Mouse (Mus musculus) forebrain, embryonic 10.5 days (tissue): ENCODE measurements around the gene Apba2. TPM values are rescaled to one million over a fixed set of nuclear protein-coding genes. Genes with fewer than 3 reads are reported as not detected.
A peak's percentile ranks its signal among the peaks of the same experiment; 100 is the strongest.

Source experiments
- DNase-seq: peaks from one replicate; pipeline ENCODE4 v3.0.0-alpha.2; 2017; ENCODE audit warnings: low spot score; ENCODE audit errors: extremely low spot score
- H3K27ac ChIP-seq: fragments of 300-500 bp; sonication (generic); 2 replicates; pipeline ENCODE4 v1.5.1; 2016; ENCODE audit warnings: mild to moderate bottlenecking
- H3K27me3 ChIP-seq: fragments of 300-500 bp; sonication (generic); 2 replicates; pipeline ENCODE4 v1.6.1; 2016; ENCODE audit warnings: mild to moderate bottlenecking; ENCODE audit not compliant: poor library complexity, severe bottlenecking
- H3K36me3 ChIP-seq: fragments of 300-500 bp; sonication (generic); replicated peaks from 2 replicates; pipeline ENCODE4 v1.6.1; 2016; ENCODE audit warnings: mild to moderate bottlenecking, moderate library complexity
- H3K4me1 ChIP-seq: fragments of 300-500 bp; sonication (generic); 2 replicates; pipeline ENCODE4 v1.6.1; 2016
- H3K4me3 ChIP-seq: fragments of 300-500 bp; sonication (generic); 2 replicates; pipeline ENCODE4 v1.5.1; 2016; ENCODE audit warnings: mild to moderate bottlenecking, moderate library complexity
- H3K9me3 ChIP-seq: fragments of 300-500 bp; sonication (generic); 2 replicates; pipeline ENCODE4 v1.6.1; 2016; ENCODE audit warnings: mild to moderate bottlenecking, moderate library complexity
- WGBS: fragments of 180-500 bp; shearing (Covaris S2); methylation state at CpG from one replicate; pipeline ENCODE4 v1.1.7; 2016; 5-methylcytosine and 5-hydroxymethylcytosine counted together
- polyA plus RNA-seq: library from polyadenylated mRNA; unstranded; fragments of >200 nt; fragmentation: Nextera tagmentation; extraction: Ambion mirVana; gene quantifications from 2 replicates; pipeline ENCODE4 v1.2.1, GENCODE M21; 2016

Apba2 gene
- polyA plus RNA-seq, 1 experiment from 2014 or later = 46.1 TPM

DNA sequence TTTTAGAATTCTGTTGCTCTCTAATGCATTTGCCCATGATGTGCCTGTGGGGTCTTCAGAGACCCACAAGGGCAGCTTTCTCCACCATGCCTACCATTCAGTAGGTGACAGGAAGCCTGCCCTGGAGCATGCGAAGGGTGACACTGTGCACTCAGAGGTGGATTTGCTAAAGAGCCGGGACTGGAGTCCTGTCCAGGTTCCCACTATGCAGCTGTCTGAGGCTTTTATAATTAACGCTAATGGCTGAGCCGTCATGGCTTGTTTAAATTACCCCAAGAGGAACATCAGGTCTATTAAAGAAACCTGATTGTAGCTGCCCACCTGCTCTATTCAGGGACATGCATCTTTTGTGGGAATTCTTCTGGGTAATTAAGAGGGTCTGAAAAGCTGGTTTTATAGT is 78.4 kb downstream of the Apba2 start:
- H3K9me3 ChIP-seq = no peaks in the 10 kb centered on the region
- no peaks in the 10 kb centered on the region for H3K27me3 ChIP-seq
- no peak for DNase-seq
- no peak overlapping the region for H3K4me3 ChIP-seq
- no peaks in the 10 kb centered on the region for H3K36me3 ChIP-seq
- 47% methylated on average over 4 of the region's 4 CpGs for WGBS
- peaks cover 28% of the 10 kb centered on the region for H3K4me1 ChIP-seq
- peak overlapping the region; percentile 69; the same call in 1 of the 2 replicates for H3K27ac ChIP-seq

- DNase-seq = no peak
- Histone ChIP-seq H3K36me3 (no peaks in the 10 kb centered on the region), H3K27ac (peak overlapping the region; percentile 69), H3K9me3 (no peaks in the 10 kb centered on the region), H3K27me3 (no peaks in the 10 kb centered on the region), H3K4me3 (no peak overlapping the region), H3K4me1 (peaks cover 28% of the 10 kb centered on the region)
- 73% methylated on average over 4 of the region's 4 CpGs for WGBS
Observed at GRCm38 (mm10) chr7:64580293-64580692, 78.8 kb downstream of the Apba2 start.

- no peak for DNase-seq
- Histone ChIP-seq H3K4me1 (peaks cover 28% of the 10 kb centered on the region), H3K9me3 (no peaks in the 10 kb centered on the region), H3K27ac (no peak overlapping the region), H3K36me3 (no peaks in the 10 kb centered on the region), H3K27me3 (no peaks in the 10 kb centered on the region), H3K4me3 (no peak overlapping the region)
- 85% methylated on average over 8 of the region's 8 CpGs for WGBS
Observed at GRCm38 (mm10) chr7:64582358-64582757, 80.9 kb downstream of the Apba2 start.

GRCm38 (mm10) chr7:64583670-64584121 is 82.2 kb downstream of the Apba2 start:
- Histone ChIP-seq H3K27ac (no peak overlapping the region), H3K4me3 (no peak overlapping the region), H3K9me3 (no peaks in the 10 kb centered on the region), H3K27me3 (no peaks in the 10 kb centered on the region), H3K36me3 (no peaks in the 10 kb centered on the region), H3K4me1 (peaks cover 28% of the 10 kb centered on the region)
- DNase-seq = no peak
- 92% methylated on average over 6 of the region's 6 CpGs for WGBS

- Histone ChIP-seq H3K4me3 (no peak overlapping the region), H3K36me3 (no peaks in the 10 kb centered on the region), H3K27me3 (no peaks in the 10 kb centered on the region), H3K9me3 (no peaks in the 10 kb centered on the region; the same call in 1 of the 2 replicates), H3K4me1 (peaks cover 5% of the 10 kb centered on the region; the same call in 1 of the 2 replicates), H3K27ac (no peak overlapping the region)
- 89% methylated on average over 4 of the region's 4 CpGs for WGBS
- no peak for DNase-seq
Observed at GRCm38 (mm10) chr7:64586133-64586532, 84.6 kb downstream of the Apba2 start.

DNA sequence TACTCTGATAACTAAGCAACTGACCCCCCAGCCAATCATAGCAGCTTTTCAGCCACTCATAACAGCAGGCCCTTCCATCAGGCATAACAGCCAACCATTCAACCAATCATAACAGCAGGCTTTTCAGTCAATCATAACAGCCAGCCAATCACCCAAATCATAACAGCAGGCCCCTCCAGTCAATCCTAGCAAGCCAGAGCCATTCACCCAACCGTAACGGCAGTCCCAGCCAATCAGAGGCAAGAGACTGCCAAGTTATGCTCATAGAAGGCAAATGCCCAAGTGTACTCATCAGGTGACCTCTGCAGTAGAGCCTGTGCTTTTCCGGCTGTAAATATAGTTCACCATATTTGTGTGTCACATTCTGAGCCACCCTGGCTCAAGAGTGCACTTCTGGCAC is 85.1 kb downstream of the Apba2 start:
- no peak for DNase-seq
- Histone ChIP-seq H3K4me1 (peaks cover 5% of the 10 kb centered on the region; the same call in 1 of the 2 replicates), H3K4me3 (no peak overlapping the region), H3K9me3 (peaks cover 4% of the 10 kb centered on the region; the same call in 1 of the 2 replicates), H3K36me3 (no peaks in the 10 kb centered on the region), H3K27me3 (no peaks in the 10 kb centered on the region), H3K27ac (no peak overlapping the region)
- WGBS = 92% methylated on average over 3 of the region's 3 CpGs

GRCm38 (mm10) chr7:64588636-64589389 is 87.3 kb downstream of the Apba2 start:
- no peaks in the 10 kb centered on the region for H3K4me1 ChIP-seq
- no peak overlapping the region for H3K4me3 ChIP-seq
- DNase-seq = no peak
- H3K36me3 ChIP-seq = 0 out of 2 replicates have a peak, but pooled peaks cover 4% of the 10 kb centered on the region
- no peak overlapping the region for H3K27ac ChIP-seq
- WGBS = 74% methylated on average over 11 of the region's 11 CpGs
- peaks cover 5% of the 10 kb centered on the region; the same call in 1 of the 2 replicates for H3K9me3 ChIP-seq
- H3K27me3 ChIP-seq = no peaks in the 10 kb centered on the region

- no peaks in the 10 kb centered on the region for H3K27me3 ChIP-seq
- WGBS = 78% methylated on average over 6 of the region's 6 CpGs
- H3K4me3 ChIP-seq = no peak overlapping the region
- no peak for DNase-seq
- no peaks in the 10 kb centered on the region for H3K4me1 ChIP-seq
- H3K36me3 ChIP-seq = peaks cover 4% of the 10 kb centered on the region; the same call in 1 of the 2 replicates
- no peak overlapping the region for H3K27ac ChIP-seq
- H3K9me3 ChIP-seq = peaks cover 8% of the 10 kb centered on the region; the same call in 1 of the 2 replicates
Observed at GRCm38 (mm10) chr7:64595256-64595655, 93.8 kb downstream of the Apba2 start.

DNA sequence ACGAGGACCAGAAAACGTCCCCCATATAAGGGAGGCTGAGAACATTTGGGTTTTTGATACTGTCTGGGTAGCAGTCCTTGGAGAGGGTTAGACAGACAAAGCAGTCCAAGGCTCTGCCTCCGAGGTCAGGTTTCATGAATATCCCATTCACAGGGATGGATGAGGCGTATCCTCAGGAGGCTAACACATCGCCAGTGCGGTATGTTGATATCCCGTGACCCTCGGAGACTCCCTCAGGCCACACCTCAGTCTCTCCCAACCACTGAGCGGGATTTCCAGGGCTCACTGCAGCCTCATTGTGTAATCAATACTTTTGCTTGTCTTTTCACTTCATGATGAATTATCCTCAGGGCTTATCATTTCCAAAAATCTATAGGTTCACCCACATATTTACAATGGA is 95.1 kb downstream of the Apba2 start:
- WGBS = 84% methylated on average over 9 of the region's 9 CpGs
- H3K36me3 ChIP-seq = peaks cover 4% of the 10 kb centered on the region; the same call in 1 of the 2 replicates
- no peaks in the 10 kb centered on the region for H3K27me3 ChIP-seq
- no peak overlapping the region for H3K4me3 ChIP-seq
- no peaks in the 10 kb centered on the region for H3K4me1 ChIP-seq
- no peak overlapping the region for H3K27ac ChIP-seq
- H3K9me3 ChIP-seq = 0 out of 2 replicates have a peak, but pooled peaks cover 3% of the 10 kb centered on the region
- DNase-seq = no peak

GRCm38 (mm10) chr7:64609866-64610265 is 108.4 kb downstream of the Apba2 start:
- Histone ChIP-seq H3K27me3 (no peaks in the 10 kb centered on the region), H3K36me3 (no peaks in the 10 kb centered on the region), H3K27ac (no peak overlapping the region), H3K9me3 (peaks cover 4% of the 10 kb centered on the region; the same call in 1 of the 2 replicates), H3K4me1 (no peaks in the 10 kb centered on the region), H3K4me3 (no peak overlapping the region)
- DNase-seq = no peak
- WGBS = 87% methylated on average over 3 of the region's 3 CpGs

GRCm38 (mm10) chr7:64610875-64611274 is 109.4 kb downstream of the Apba2 start:
- WGBS = 68% methylated on average over 4 of the region's 4 CpGs
- Histone ChIP-seq H3K4me1 (no peaks in the 10 kb centered on the region), H3K4me3 (no peak overlapping the region), H3K27me3 (no peaks in the 10 kb centered on the region), H3K27ac (no peak overlapping the region), H3K36me3 (no peaks in the 10 kb centered on the region), H3K9me3 (peaks cover 4% of the 10 kb centered on the region; the same call in 1 of the 2 replicates)
- peak; percentile 23 for DNase-seq

- Histone ChIP-seq H3K9me3 (no peaks in the 10 kb centered on the region), H3K27me3 (no peaks in the 10 kb centered on the region), H3K27ac (no peak overlapping the region), H3K36me3 (no peaks in the 10 kb centered on the region), H3K4me3 (no peak overlapping the region), H3K4me1 (0 out of 2 replicates have a peak, but pooled peaks cover 3% of the 10 kb centered on the region)
- DNase-seq = no peak
- WGBS = 92% methylated on average over 4 of the region's 4 CpGs
Observed at GRCm38 (mm10) chr7:64619261-64619660, 117.8 kb downstream of the Apba2 start.

GRCm38 (mm10) chr7:64626494-64626893 is 125.0 kb downstream of the Apba2 start:
- Histone ChIP-seq H3K36me3 (0 out of 2 replicates have a peak, but pooled peaks cover 5% of the 10 kb centered on the region), H3K4me1 (peaks cover 9% of the 10 kb centered on the region), H3K9me3 (no peaks in the 10 kb centered on the region), H3K27me3 (no peaks in the 10 kb centered on the region), H3K4me3 (no peak overlapping the region), H3K27ac (no peak overlapping the region)
- DNase-seq = no peak
- 93% methylated on average over 8 of the region's 8 CpGs for WGBS
